Mouse (Mus musculus) small intestine, adult 2 months (tissue): ENCODE results near the gene Usp7.

Source experiments
- CTCF ChIP-seq: fragments of 200-500 bp; IDR thresholded peaks from 2 replicates; pipeline ENCODE4 v1.5.1; 2012; ENCODE audit warnings: low read depth, mild to moderate bottlenecking, control low read depth, inconsistent platforms, low read length, moderate library complexity, mixed read lengths; ENCODE audit not compliant: insufficient replicate concordance, insufficient read length; ENCODE audit errors: extremely low read depth
- POLR2A ChIP-seq: fragments of 200-500 bp; IDR thresholded peaks from 2 replicates; pipeline ENCODE4 v1.6.1; 2012; ENCODE audit warnings: low read depth, mild to moderate bottlenecking, control low read depth, inconsistent platforms, low read length, moderate library complexity

DNA sequence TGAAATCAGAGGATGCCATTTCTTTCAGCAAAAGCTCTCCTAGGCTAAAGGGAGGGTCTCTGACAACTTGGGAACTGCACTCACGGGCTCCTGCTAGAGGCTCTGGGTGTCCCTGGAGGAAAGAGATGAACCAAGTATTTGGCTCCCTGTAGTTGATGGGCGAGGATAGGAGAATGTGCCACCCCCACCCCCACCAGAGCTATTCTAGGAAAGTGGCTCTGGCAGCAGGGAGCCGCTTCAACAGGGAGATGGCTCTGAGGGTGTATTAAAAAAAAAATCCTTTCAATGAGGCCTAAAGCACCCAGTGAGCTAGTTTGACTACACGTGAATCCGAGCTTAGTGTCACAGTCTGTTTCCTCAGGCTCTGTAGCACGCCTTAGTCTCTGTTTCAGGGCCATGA lies 29.1 kb downstream of the Usp7 start:
- no peak for TF ChIP-seq POLR2A
- TF ChIP-seq CTCF = no peak
